Mouse (Mus musculus) spleen, adult 2 months (tissue): ENCODE data around the gene Gm49391.
"Not testable (repeated sequence)": the region's sequence is repeated elsewhere in the genome, so short reads cannot be mapped to it uniquely, and the experiment has no call there.

ENCODE experiments used
- CTCF ChIP-seq: fragments of 200-500 bp; IDR thresholded peaks from 2 replicates; pipeline ENCODE4 v1.5.1; 2011; ENCODE audit warnings: mild to moderate bottlenecking, inconsistent platforms; ENCODE audit not compliant: insufficient read depth, insufficient read length, insufficient replicate concordance; ENCODE audit errors: extremely low read depth
- POLR2A ChIP-seq: fragments of 200-500 bp; IDR thresholded peaks from 2 replicates; pipeline ENCODE4 v1.6.1; 2011; ENCODE audit warnings: low read depth, low read length, inconsistent platforms

DNA sequence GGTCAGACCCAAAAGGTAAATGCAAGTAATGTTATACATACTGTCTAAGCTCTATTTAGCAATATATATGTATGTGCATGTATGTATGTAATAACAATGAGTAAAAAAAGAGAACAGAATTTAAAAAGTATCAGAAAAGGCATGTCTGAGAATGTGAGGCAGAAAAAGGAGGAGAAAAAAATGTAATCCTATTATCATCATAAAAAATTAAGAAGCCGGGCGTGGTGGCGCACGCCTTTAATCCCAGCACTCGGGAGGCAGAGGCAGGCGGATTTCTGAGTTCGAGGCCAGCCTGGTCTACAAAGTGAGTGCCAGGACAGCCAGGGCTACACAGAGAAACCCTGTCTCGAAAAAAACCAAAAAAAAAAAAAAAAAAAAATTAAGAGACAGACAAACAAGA, 39.6 kb downstream of the Gm49391 start, which contains the start of gene Gm49392:
- TF ChIP-seq CTCF, POLR2A: not testable (repeated sequence)
